Mouse (Mus musculus) limb, embryonic 11.5 days (tissue): ENCODE results near the gene Crtap. TPM values are rescaled to one million over a fixed set of nuclear protein-coding genes. Genes with fewer than 3 reads are reported as not detected.
"Not testable (repeated sequence)": the region's sequence is repeated elsewhere in the genome, so short reads cannot be mapped to it uniquely, and the experiment has no call there.

Experiments
- ATAC-seq: fragments of 200-750 bp; cut with Nextera tagmentation; 2 replicates; pipeline ENCODE4 v1.8.0; 2017; ENCODE audit warnings: low read depth; ENCODE audit not compliant: insufficient number of reproducible peaks, low FRiP score, low TSS enrichment
- DNase-seq: peaks from one replicate; pipeline ENCODE4 v3.0.0-alpha.2; 2015; ENCODE audit warnings: low spot score
- H3K27ac ChIP-seq: fragments of 300-500 bp; sonication (generic); replicated peaks from 2 replicates; pipeline ENCODE4 v1.5.1; 2014; ENCODE audit warnings: low read depth, mild to moderate bottlenecking, low read length
- H3K27me3 ChIP-seq: fragments of 300-500 bp; sonication (generic); 2 replicates; pipeline ENCODE4 v1.6.1; 2014; ENCODE audit warnings: mild to moderate bottlenecking, low read length, mixed read lengths; ENCODE audit not compliant: control insufficient read depth, insufficient read depth
- H3K36me3 ChIP-seq: fragments of 300-500 bp; sonication (generic); 2 replicates; pipeline ENCODE4 v1.6.1; 2014; ENCODE audit warnings: mild to moderate bottlenecking, low read length, moderate library complexity, mixed read lengths; ENCODE audit not compliant: control insufficient read depth, insufficient read depth
- H3K4me1 ChIP-seq: fragments of 300-500 bp; sonication (generic); 2 replicates; pipeline ENCODE4 v1.6.1; 2014; ENCODE audit warnings: low read length, mixed read lengths; ENCODE audit not compliant: control insufficient read depth, insufficient read depth
- H3K4me2 ChIP-seq: fragments of 300-500 bp; sonication (generic); 2 replicates; pipeline ENCODE4 v1.6.1; 2014; ENCODE audit warnings: low read depth, mild to moderate bottlenecking, moderate library complexity; ENCODE audit not compliant: severe bottlenecking
- H3K4me3 ChIP-seq: fragments of 300-500 bp; sonication (generic); 2 replicates; pipeline ENCODE4 v1.5.1; 2014; ENCODE audit warnings: low read depth, low read length
- H3K9ac ChIP-seq: fragments of 300-500 bp; sonication (generic); 2 replicates; pipeline ENCODE4 v1.6.1; 2014; ENCODE audit warnings: mild to moderate bottlenecking, low read length
- H3K9me3 ChIP-seq: fragments of 300-500 bp; sonication (generic); 2 replicates; pipeline ENCODE4 v1.6.1; 2016; ENCODE audit warnings: low read length; ENCODE audit not compliant: control insufficient read depth
- WGBS: fragments of 180-500 bp; shearing (Covaris S2); extraction: QIAGEN DNeasy Blood & Tissue Kit; methylation state at CpG from one replicate; pipeline ENCODE4 v1.1.7; 2014; 5-methylcytosine and 5-hydroxymethylcytosine counted together
- polyA plus RNA-seq: library from polyadenylated mRNA; unstranded; fragments of >200 nt; fragmentation: Nextera tagmentation; extraction: Ambion mirVana; gene quantifications from 2 replicates; pipeline ENCODE4 v1.2.1, GENCODE M21; 2014

Crtap gene
- polyA plus RNA-seq, 1 experiment from 2014 or later, result 66.7 TPM

GRCm38 (mm10) chr9:114329855-114330254, 60.6 kb downstream of the Crtap start, which contains the start of gene Bcl2a1c:
Gene Bcl2a1c, plus strand, starts transcription at chr9:114330135.
- H3K4me3 ChIP-seq, H3K36me3 ChIP-seq, H3K4me2 ChIP-seq, H3K27me3 ChIP-seq, H3K9ac ChIP-seq, DNase-seq, ATAC-seq, H3K4me1 ChIP-seq, H3K9me3 ChIP-seq, H3K27ac ChIP-seq: not testable (repeated sequence)
- WGBS, result 79% methylated on average over 9 of the region's 9 CpGs

- not testable (repeated sequence) for H3K27ac ChIP-seq, H3K36me3 ChIP-seq, ATAC-seq, H3K27me3 ChIP-seq, DNase-seq, H3K4me1 ChIP-seq, H3K4me3 ChIP-seq, H3K9me3 ChIP-seq, H3K9ac ChIP-seq, H3K4me2 ChIP-seq
Measured at GRCm38 (mm10) chr9:114328332-114328731, 62.1 kb downstream of the Crtap start.

- H3K4me3 ChIP-seq, result no peak overlapping the region
- no peaks in the 10 kb centered on the region for H3K36me3 ChIP-seq
- H3K4me1 ChIP-seq, result no peaks in the 10 kb centered on the region
- no peak overlapping the region for H3K27ac ChIP-seq
- H3K9ac ChIP-seq, result no peak overlapping the region
- H3K4me2 ChIP-seq, result no peak overlapping the region
- no peaks in the 10 kb centered on the region for H3K27me3 ChIP-seq
- ATAC-seq (no peak), DNase-seq (no peak)
- WGBS, result 72% methylated on average over 3 of the region's 3 CpGs
- H3K9me3 ChIP-seq, result no peaks in the 10 kb centered on the region
Measured at GRCm38 (mm10) chr9:114326011-114326748, 64.3 kb downstream of the Crtap start.

Other genes with a start within 250 kb of the Crtap start
- gene Bcl2a1c, start 60.5 kb downstream of the Crtap start, polyA plus RNA-seq, result not detected in 2 replicates
- gene Glb1, start 10.4 kb upstream of the Crtap start, polyA plus RNA-seq, result 23.2 and 24.4 TPM in 2 replicates
- gene Tmppe, start 10.4 kb upstream of the Crtap start, polyA plus RNA-seq, result 3.6 and 5.1 TPM in 2 replicates
- 0.07 and 0.08 TPM in 2 replicates for gene Ccr4, start 114.2 kb upstream of the Crtap start, polyA plus RNA-seq
- gene C130032M10Rik, start 125.0 kb upstream of the Crtap start, polyA plus RNA-seq, result 0.37 and 0.67 TPM in 2 replicates
- 3.7 and 4.0 TPM in 2 replicates for gene Trim71, start 173.7 kb upstream of the Crtap start, polyA plus RNA-seq
- 71.8 and 80.7 TPM in 2 replicates for gene Cnot10, start 249.5 kb upstream of the Crtap start, polyA plus RNA-seq